Mouse (Mus musculus): ENCODE data around the gene Hpgds. TPM values are rescaled to one million over a fixed set of nuclear protein-coding genes. Genes with fewer than 3 reads are reported as not detected.

The Hpgds gene
- polyA plus RNA-seq, 2 experiments from 2014 or later = 8.9 TPM

Other genes with a start within 250 kb of the Hpgds start
- 10 to 100 TPM; 34.5 to 43.8 TPM for gene Smarcad1, start 102.3 kb downstream of the Hpgds start, polyA plus RNA-seq (2017; shearing (Covaris generic))
- gene C130060K24Rik, start 236.2 kb upstream of the Hpgds start, polyA plus RNA-seq (2017; shearing (Covaris generic)) = not detected

Data from CD4-positive, CD25-positive, alpha-beta regulatory T cell, adult 4 months (primary cell).